Mouse (Mus musculus): ENCODE results near the gene Gm20792.
"Not testable (repeated sequence)": the region's sequence is repeated elsewhere in the genome, so short reads cannot be mapped to it uniquely, and the experiment has no call there.

Gene Gm20792

GRCm38 (mm10) chrY:48311555-48311954 lies at the start of gene Gm20792:
TSS of gene Gm20792 (plus strand) at chrY:48311855.
- DNase-seq (ENCODE audit: low read depth, low spot score) = not testable (repeated sequence)
